Mouse (Mus musculus): ENCODE measurements around the gene Ubap1. TPM values are rescaled to one million over a fixed set of nuclear protein-coding genes. Genes with fewer than 3 reads are reported as not detected.

The Ubap1 gene
- polyA plus RNA-seq, 1 experiment = 29.2 TPM

DNA sequence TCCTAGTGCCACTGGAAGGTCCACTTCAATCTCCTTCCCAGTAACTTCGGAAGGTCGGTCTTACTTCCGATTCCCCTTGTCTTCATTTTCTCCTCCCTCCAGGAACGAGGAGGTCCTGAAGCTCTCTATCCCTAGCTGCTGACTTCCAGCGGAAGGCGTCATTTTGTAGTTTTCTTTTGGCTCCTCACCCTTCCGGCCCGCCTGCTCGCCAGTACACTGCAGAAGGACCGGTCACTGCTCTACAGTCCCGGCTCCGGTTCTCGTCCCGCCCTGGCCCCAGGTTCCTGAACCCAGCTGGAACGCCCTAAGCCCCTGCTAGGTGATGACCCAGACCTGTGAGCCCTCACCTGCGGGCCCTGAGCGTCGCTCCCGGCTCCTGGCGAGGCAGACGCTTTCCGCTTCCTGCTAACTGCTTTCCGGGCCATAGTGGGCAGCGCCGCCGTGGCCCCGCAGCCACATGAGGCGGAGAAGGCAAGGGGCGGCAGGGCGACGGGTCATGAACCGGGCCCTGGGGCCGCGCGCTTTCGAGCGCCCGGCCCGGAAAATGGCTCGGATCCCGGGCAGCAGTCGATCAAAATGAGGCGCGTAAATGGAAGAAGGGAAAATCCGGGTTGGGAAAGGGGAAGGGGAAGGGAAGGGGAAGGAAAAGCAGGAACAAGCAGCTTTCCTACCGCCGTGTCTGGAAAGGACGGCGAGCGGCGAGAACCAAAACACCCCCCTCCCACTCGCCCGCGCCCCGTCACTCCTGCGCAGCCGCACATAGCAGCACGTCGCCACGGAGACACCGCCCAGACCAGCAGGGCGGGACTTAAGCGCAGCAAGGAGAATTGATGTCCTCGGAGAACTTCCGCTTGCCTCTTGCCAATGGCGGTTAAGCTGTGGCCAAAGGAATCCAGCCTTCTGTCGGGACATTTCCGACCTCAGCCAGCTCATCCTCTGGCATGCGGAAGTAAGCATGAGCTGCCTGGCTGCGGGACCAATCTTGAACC is 34.4 kb upstream of the Ubap1 start, which contains the start of gene Dcaf12:
Gene Dcaf12, minus strand, starts transcription at position 749 of the 989 bp plus-strand sequence.
- Histone ChIP-seq H3K27ac (ENCODE audit: control insufficient read depth, insufficient read depth, low read length) (peak within 1 kb of the TSS; percentile 30; the same call in 1 of the 2 replicates), H3K4me3 (ENCODE audit: control insufficient read depth, insufficient read depth, low read length) (peak within 1 kb of the TSS; percentile 85), H3K36me3 (ENCODE audit: control insufficient read depth, insufficient read depth, low read length) (peaks cover 6% of the 10 kb centered on the region), H3K27me3 (ENCODE audit: control insufficient read depth, insufficient read depth, low read length) (no peaks in the 10 kb centered on the region), H3K4me1 (replicated peaks; ENCODE audit: control insufficient read depth, insufficient read depth, low read length) (peaks cover 11% of the 10 kb centered on the region)
- DNase-seq = peak; percentile 93
- under 1% methylated on average over 70 of the region's 70 CpGs for WGBS
- TF ChIP-seq POLR2A (IDR thresholded peaks at IDR 0.05; ENCODE audit: control insufficient read depth, extremely low read depth, insufficient read depth, low read length, poor library complexity) (peak; percentile 75), CTCF (IDR thresholded peaks at IDR 0.05; ENCODE audit: borderline replicate concordance, control insufficient read depth, extremely low read depth, insufficient read depth, low read length, poor library complexity) (0 out of 2 replicates have a peak, but pooled peaks have one; percentile 23)

DNA sequence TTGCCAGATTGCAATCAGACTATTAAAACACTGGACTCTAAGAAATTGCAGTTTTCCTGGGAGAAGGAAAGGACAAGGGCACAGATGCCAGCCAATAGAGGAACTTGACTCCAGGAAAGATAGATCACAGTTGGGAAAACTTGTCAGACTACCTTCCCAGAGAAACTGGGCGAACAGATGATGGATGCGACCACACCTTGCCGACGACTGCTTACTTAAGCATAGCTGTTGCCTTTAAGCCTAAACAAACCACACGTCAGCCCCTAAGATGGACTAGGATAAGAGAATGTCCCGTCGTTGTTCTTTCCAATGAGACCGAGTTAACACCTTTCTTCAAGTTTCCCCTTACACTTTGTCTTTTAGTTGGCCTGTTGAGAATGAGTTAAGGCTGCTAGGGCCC is 33.6 kb upstream of the Ubap1 start:
- peaks cover 6% of the 10 kb centered on the region for H3K36me3 ChIP-seq (ENCODE audit: control insufficient read depth, insufficient read depth, low read length)
- H3K27me3 ChIP-seq (ENCODE audit: control insufficient read depth, insufficient read depth, low read length) = no peaks in the 10 kb centered on the region
- H3K27ac ChIP-seq (ENCODE audit: control insufficient read depth, insufficient read depth, low read length) = no peak overlapping the region
- 80% methylated on average over 8 of the region's 8 CpGs for WGBS
- DNase-seq = peak; percentile 11
- H3K4me1 ChIP-seq (replicated peaks; ENCODE audit: control insufficient read depth, insufficient read depth, low read length) = peaks cover 11% of the 10 kb centered on the region
- peak overlapping the region; percentile 85 for H3K4me3 ChIP-seq (ENCODE audit: control insufficient read depth, insufficient read depth, low read length)
- no peak for TF ChIP-seq CTCF (IDR thresholded peaks at IDR 0.05; ENCODE audit: borderline replicate concordance, control insufficient read depth, extremely low read depth, insufficient read depth, low read length, poor library complexity)
- no peak for TF ChIP-seq POLR2A (IDR thresholded peaks at IDR 0.05; ENCODE audit: control insufficient read depth, extremely low read depth, insufficient read depth, low read length, poor library complexity)

DNA sequence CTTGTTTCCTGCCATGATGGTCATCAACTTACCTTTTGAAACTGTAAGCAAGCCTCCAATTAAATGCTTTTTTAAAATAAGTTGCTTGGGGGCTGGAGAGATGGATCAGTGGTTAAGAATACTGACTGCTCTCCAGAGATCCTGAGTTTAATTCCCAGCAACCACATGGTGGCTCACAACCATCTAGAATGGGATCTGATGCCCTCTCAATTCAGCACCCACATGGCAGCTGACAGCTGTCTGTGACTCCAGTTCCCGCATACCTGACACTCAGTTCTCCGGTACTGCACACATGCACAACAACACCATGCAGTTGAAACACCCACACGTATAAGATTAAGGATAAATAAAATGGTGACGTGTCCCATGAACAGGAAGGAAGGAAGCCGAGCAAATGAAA is 30.5 kb upstream of the Ubap1 start:
- 93% methylated on average over 5 of the region's 5 CpGs for WGBS
- Histone ChIP-seq H3K36me3 (ENCODE audit: control insufficient read depth, insufficient read depth, low read length) (no peaks in the 10 kb centered on the region; the same call in 1 of the 2 replicates), H3K27me3 (ENCODE audit: control insufficient read depth, insufficient read depth, low read length) (no peaks in the 10 kb centered on the region), H3K4me1 (replicated peaks; ENCODE audit: control insufficient read depth, insufficient read depth, low read length) (peaks cover 6% of the 10 kb centered on the region), H3K4me3 (ENCODE audit: control insufficient read depth, insufficient read depth, low read length) (no peak overlapping the region), H3K27ac (ENCODE audit: control insufficient read depth, insufficient read depth, low read length) (no peak overlapping the region)
- TF ChIP-seq CTCF (IDR thresholded peaks at IDR 0.05; ENCODE audit: borderline replicate concordance, control insufficient read depth, extremely low read depth, insufficient read depth, low read length, poor library complexity) = no peak
- no peak for TF ChIP-seq POLR2A (IDR thresholded peaks at IDR 0.05; ENCODE audit: control insufficient read depth, extremely low read depth, insufficient read depth, low read length, poor library complexity)
- DNase-seq = no peak

DNA sequence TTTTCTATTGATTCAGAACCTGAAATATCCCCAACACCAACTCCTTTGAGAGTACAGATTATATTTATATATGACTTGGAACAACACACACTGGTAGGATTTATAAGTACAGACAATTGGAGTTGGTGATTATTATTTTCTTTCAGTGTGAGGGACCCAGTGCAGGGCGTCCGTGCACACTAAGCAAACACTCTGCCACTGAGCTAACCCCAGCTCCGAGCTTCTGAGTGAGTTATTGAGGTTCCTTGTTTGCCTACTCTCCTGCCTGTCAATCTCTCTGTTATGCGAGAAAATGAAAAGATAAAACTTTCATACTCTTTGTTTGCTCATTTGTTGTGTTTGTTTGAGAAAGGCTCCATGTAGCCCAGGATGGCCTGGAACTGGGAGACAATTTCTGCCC is 27.8 kb upstream of the Ubap1 start:
- H3K27ac ChIP-seq (ENCODE audit: control insufficient read depth, insufficient read depth, low read length) = no peak overlapping the region
- no peaks in the 10 kb centered on the region for H3K4me1 ChIP-seq (replicated peaks; ENCODE audit: control insufficient read depth, insufficient read depth, low read length)
- H3K27me3 ChIP-seq (ENCODE audit: control insufficient read depth, insufficient read depth, low read length) = no peaks in the 10 kb centered on the region
- TF ChIP-seq CTCF (IDR thresholded peaks at IDR 0.05; ENCODE audit: borderline replicate concordance, control insufficient read depth, extremely low read depth, insufficient read depth, low read length, poor library complexity) (no peak), POLR2A (IDR thresholded peaks at IDR 0.05; ENCODE audit: control insufficient read depth, extremely low read depth, insufficient read depth, low read length, poor library complexity) (no peak)
- no peak for DNase-seq
- no peaks in the 10 kb centered on the region for H3K36me3 ChIP-seq (ENCODE audit: control insufficient read depth, insufficient read depth, low read length)
- no peak overlapping the region for H3K4me3 ChIP-seq (ENCODE audit: control insufficient read depth, insufficient read depth, low read length)
- 93% methylated on average over 4 of the region's 4 CpGs for WGBS

DNA sequence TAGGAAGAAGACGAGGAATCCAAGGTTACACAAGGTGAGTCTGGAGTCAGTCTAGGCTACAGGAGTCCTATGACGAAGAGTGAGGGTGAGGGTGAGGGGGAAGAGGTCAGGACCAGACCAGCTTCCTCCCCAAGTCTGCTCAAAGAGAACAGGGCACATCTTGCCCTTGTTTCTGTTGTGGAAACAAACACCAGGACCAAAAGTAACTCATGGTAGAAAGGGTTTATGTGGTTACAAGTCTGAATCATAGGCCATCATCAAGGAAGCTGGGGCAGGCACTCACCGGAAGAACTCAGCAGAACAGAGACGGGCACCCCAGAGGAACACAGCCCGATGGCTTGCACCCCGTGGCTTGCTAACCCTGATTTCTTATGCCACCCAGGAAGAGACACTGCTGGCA is 21.9 kb upstream of the Ubap1 start:
- 68% methylated on average over 6 of the region's 6 CpGs for WGBS
- DNase-seq = no peak
- H3K27me3 ChIP-seq (ENCODE audit: control insufficient read depth, insufficient read depth, low read length) = no peaks in the 10 kb centered on the region
- H3K4me3 ChIP-seq (ENCODE audit: control insufficient read depth, insufficient read depth, low read length) = no peak overlapping the region
- H3K36me3 ChIP-seq (ENCODE audit: control insufficient read depth, insufficient read depth, low read length) = no peaks in the 10 kb centered on the region
- H3K27ac ChIP-seq (ENCODE audit: control insufficient read depth, insufficient read depth, low read length) = no peak overlapping the region
- TF ChIP-seq POLR2A (IDR thresholded peaks at IDR 0.05; ENCODE audit: control insufficient read depth, extremely low read depth, insufficient read depth, low read length, poor library complexity) = no peak
- no peak for TF ChIP-seq CTCF (IDR thresholded peaks at IDR 0.05; ENCODE audit: borderline replicate concordance, control insufficient read depth, extremely low read depth, insufficient read depth, low read length, poor library complexity)
- no peaks in the 10 kb centered on the region for H3K4me1 ChIP-seq (replicated peaks; ENCODE audit: control insufficient read depth, insufficient read depth, low read length)

DNA sequence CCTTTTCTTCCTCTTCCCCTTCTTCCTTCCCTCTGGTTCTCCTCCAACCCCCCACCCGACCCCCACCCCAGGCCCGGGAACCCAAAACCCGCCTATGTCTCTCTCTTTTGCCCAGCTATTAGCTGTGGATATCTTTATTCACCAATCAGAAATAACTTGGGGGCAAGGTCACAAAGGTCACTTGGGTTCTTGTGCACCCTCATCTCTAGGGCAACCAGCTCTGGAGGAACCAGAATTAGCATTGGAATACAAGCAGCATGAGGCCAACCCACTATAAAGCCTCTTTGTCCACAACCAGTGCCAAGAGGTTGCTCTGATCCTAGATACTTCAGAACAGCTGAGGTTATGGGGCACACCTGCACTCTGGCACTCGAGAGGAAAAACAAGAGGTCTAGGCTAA is 19.3 kb upstream of the Ubap1 start:
- 62% methylated on average over 4 of the region's 4 CpGs for WGBS
- TF ChIP-seq CTCF (IDR thresholded peaks at IDR 0.05; ENCODE audit: borderline replicate concordance, control insufficient read depth, extremely low read depth, insufficient read depth, low read length, poor library complexity) = no peak
- TF ChIP-seq POLR2A (IDR thresholded peaks at IDR 0.05; ENCODE audit: control insufficient read depth, extremely low read depth, insufficient read depth, low read length, poor library complexity) = no peak
- no peaks in the 10 kb centered on the region for H3K4me1 ChIP-seq (replicated peaks; ENCODE audit: control insufficient read depth, insufficient read depth, low read length)
- H3K36me3 ChIP-seq (ENCODE audit: control insufficient read depth, insufficient read depth, low read length) = no peaks in the 10 kb centered on the region
- H3K4me3 ChIP-seq (ENCODE audit: control insufficient read depth, insufficient read depth, low read length) = no peak overlapping the region
- H3K27me3 ChIP-seq (ENCODE audit: control insufficient read depth, insufficient read depth, low read length) = no peaks in the 10 kb centered on the region
- DNase-seq = no peak
- H3K27ac ChIP-seq (ENCODE audit: control insufficient read depth, insufficient read depth, low read length) = no peak overlapping the region
